Mouse (Mus musculus) cerebellum, adult 2 months (tissue): Measurements from ENCODE around the gene Hist1h2bp. TPM values are rescaled to one million over a fixed set of nuclear protein-coding genes. Genes with fewer than 3 reads are reported as not detected.
"Not testable (repeated sequence)": the region's sequence is repeated elsewhere in the genome, so short reads cannot be mapped to it uniquely, and the experiment has no call there.

Experiments used
- DNase-seq, 2 experiments: peaks; one replicate each; pipeline ENCODE4 v3.0.0; 2021
- H3K27ac ChIP-seq: fragments of 200-500 bp; 2 replicates; pipeline ENCODE4 v1.5.1; 2012; ENCODE audit warnings: low read length, control low read depth, inconsistent platforms; ENCODE audit not compliant: insufficient read depth
- H3K27me3 ChIP-seq: fragments of 200-500 bp; 2 replicates; pipeline ENCODE4 v1.6.1; 2012; ENCODE audit warnings: inconsistent platforms, mild to moderate bottlenecking, low read length, moderate library complexity; ENCODE audit not compliant: control insufficient read depth, insufficient read depth
- H3K4me1 ChIP-seq: fragments of 200-500 bp; 2 replicates; pipeline ENCODE4 v1.6.1; 2011; ENCODE audit warnings: low read length; ENCODE audit not compliant: control insufficient read depth, insufficient read depth
- H3K4me3 ChIP-seq: fragments of 200-500 bp; replicated peaks from 2 replicates; pipeline ENCODE3; 2011; ENCODE audit warnings: mild to moderate bottlenecking, low read depth, low read length, control low read depth; ENCODE audit not compliant: insufficient read depth
- CTCF ChIP-seq: fragments of 200-500 bp; IDR thresholded peaks from 2 replicates; pipeline ENCODE4 v1.5.1; 2011; ENCODE audit warnings: low read depth, mild to moderate bottlenecking, control low read depth, low read length, moderate library complexity, borderline replicate concordance; ENCODE audit not compliant: insufficient read depth
- POLR2A ChIP-seq: fragments of 200-500 bp; IDR thresholded peaks from 2 replicates; pipeline ENCODE4 v1.6.1; 2011; ENCODE audit warnings: low read length, control low read depth, borderline replicate concordance; ENCODE audit not compliant: insufficient read depth
- WGBS: fragments of 180-500 bp; shearing (Covaris S2); methylation state at CpG from one replicate; pipeline ENCODE4 v1.1.7; 2018; 5-methylcytosine and 5-hydroxymethylcytosine counted together
- polyA plus RNA-seq: library from polyadenylated mRNA; depleted of rRNA; stranded (reverse); fragments of >200 nt; gene quantifications from 2 replicates; pipeline ENCODE4 v1.2.3, GENCODE M21; 2012; rRNA removed

The Hist1h2bp gene
- not detected in 2 replicates for polyA plus RNA-seq

DNA sequence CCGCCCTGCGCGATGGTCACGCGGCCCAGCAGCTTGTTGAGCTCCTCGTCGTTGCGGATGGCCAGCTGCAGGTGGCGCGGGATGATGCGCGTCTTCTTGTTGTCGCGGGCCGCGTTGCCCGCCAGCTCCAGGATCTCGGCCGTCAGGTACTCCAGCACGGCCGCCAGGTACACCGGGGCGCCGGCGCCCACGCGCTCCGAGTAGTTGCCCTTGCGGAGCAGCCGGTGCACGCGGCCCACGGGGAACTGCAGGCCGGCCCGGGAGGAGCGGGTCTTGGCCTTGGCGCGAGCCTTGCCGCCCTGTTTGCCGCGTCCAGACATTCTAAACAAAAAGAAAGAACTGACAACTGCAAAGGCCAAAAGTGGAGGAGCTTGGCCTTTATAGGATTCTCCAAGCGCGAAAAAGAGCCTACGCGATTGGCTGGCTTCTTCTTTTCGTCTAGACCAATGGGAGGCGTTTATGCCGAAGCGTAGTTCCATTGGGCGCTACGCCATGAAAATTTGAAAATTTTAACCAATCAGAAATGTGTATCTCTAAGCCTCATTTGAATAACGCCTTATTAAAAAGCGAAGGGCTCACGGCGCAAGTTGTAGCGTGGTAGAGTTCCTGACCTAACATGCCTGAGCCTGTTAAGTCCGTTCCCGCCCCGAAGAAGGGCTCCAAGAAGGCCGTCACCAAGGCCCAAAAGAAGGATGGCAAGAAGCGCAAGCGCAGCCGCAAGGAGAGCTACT lies at the start of gene Hist1h2bp, which contains the start of gene Hist1h2an:
Gene Hist1h2bp (plus strand): TSS at position 563 of the 731 bp plus-strand sequence.
Gene Hist1h2an (minus strand): TSS at position 320 of the 731 bp plus-strand sequence.
- peak within 1 kb of the TSS; percentile 32 for H3K4me3 ChIP-seq
- H3K4me1 ChIP-seq, H3K27ac ChIP-seq, H3K27me3 ChIP-seq: not testable (repeated sequence)
- peak; percentile 91 to 96 for DNase-seq
- under 1% methylated on average over 39 of the region's 63 CpGs for WGBS

DNA sequence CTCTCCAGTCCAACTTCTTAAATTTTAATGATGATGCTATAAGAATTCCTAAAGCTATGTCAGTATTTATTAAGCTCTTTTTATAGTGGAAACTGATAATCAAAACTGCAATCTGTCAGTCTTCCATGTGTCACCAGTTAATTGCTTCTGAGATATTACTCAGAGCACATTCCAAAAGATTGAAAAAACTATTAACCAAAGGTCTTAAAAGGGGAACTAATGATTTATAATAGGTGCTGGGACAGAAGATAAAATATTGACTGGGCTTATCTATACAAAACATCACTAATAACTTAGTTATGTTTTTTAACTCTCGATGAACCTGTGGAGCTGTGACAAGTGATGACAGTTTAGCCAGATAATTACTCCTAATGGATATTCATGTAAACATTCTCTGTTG lies 42.3 kb upstream of the Hist1h2bp start:
- 97% methylated on average over 1 of the region's 1 CpGs for WGBS
- H3K4me1 ChIP-seq = no peaks in the 10 kb centered on the region
- DNase-seq = no peak
- no peak overlapping the region for H3K27ac ChIP-seq
- no peak for TF ChIP-seq CTCF
- TF ChIP-seq POLR2A = no peak
- H3K4me3 ChIP-seq = no peak overlapping the region
- H3K27me3 ChIP-seq = no peaks in the 10 kb centered on the region

DNA sequence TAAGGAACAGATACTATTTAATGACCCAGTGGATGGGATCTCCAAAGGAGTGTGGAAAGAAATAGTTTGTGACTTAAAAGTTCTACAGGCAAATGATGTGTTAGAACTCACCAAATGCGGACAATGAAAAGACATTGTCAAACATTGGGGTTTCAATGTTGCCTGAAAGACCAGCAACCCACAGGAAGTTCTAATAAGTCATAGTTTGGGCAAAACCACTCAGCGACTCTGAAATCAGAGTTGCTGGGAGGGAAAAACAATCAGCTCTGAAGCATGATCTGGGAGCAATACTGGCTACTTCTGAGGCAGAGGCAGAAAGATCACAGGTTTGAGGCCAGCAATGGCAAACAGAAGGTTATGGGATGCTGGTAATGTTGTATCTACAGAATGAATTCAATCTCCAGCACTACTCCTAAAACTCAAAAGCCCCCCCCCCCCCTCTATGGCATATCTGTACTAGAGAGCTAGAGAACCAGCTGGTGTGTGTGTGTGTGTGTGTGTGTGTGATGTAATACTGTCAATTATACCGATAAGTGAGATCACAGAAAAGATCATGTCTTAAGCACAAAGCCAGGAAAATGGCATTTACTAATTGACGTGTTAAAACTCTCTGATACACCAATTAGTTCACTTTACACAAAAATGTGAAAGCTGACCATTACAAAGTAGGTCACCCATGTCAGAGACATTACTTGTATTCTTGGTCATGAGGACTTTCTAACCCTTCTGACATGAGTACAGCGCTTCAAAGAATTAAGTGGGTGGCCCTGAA lies 37.7 kb upstream of the Hist1h2bp start:
- WGBS = 15% methylated on average over 5 of the region's 5 CpGs
- no peaks in the 10 kb centered on the region for H3K27me3 ChIP-seq
- no peaks in the 10 kb centered on the region for H3K4me1 ChIP-seq
- no peak overlapping the region; the same call in 1 of the 2 replicates for H3K27ac ChIP-seq
- DNase-seq = no peak
- H3K4me3 ChIP-seq = peak overlapping the region; percentile 48
- TF ChIP-seq CTCF = no peak
- no peak for TF ChIP-seq POLR2A

DNA sequence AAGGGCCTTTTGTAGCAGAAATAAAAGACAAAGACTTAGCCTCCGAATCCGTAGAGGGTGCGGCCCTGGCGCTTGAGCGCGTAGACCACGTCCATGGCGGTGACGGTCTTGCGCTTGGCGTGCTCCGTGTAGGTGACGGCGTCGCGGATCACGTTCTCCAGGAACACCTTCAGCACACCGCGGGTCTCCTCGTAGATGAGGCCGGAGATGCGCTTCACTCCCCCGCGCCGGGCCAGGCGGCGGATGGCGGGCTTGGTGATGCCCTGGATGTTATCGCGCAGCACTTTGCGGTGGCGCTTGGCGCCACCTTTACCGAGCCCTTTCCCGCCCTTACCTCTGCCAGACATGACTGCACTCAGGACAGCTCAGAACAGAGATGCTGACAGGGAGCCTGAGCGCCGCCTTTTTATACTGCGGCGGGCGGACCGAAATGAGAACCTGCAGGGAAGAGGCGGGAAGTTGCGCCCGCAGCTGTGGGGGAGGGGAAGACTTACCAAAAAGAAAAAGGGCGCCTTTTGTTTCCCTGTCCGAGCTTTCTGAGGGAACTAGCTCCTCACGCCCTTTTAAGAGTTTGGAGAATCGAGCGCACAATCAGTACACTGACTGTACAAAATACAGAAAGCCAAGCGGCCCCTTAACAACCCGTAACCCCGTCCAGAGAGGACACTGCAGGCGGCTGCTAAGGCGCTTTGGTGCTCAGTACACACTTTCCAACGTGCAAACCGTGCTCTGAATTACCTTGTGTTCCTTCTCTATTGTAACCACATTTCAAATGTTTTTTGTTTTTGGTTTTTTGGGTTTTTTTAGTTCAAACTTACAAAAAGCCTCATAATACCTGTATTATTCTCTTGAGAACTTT lies 36.9 kb upstream of the Hist1h2bp start, which contains the start of gene Hist1h4k:
Gene Hist1h4k (minus strand): TSS at position 347 of the 859 bp plus-strand sequence.
- H3K27ac ChIP-seq = peak within 1 kb of the TSS; percentile 41; the same call in 1 of the 2 replicates
- WGBS = under 1% methylated on average over 50 of the region's 56 CpGs
- DNase-seq = peak; percentile 95

DNA sequence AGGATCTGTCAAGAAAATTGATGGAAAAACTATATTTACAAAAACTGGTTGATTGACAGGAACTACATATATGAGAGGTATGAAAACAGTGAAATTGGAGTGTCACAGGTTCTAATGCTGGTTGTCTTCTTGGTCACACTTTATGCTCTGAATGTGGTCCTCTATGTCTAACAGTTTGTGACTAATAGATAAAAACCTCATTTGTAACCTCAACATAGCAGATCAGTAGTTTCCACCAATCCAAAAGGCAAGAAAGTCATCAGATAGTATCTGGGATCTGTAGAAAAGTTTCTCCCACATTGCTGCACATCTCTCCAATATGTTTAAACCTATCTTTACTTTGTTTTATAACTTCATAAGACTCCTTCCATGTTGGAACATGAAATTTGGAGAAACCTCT lies 35.8 kb upstream of the Hist1h2bp start:
- Histone ChIP-seq H3K4me3 (no peak overlapping the region), H3K27ac (no peak overlapping the region), H3K27me3 (no peaks in the 10 kb centered on the region), H3K4me1 (no peaks in the 10 kb centered on the region)
- no peak for DNase-seq
- TF ChIP-seq CTCF (no peak), POLR2A (no peak)

More for the DNA sequence above, 36.9 kb upstream of the Hist1h2bp start, which contains the start of gene Hist1h4k:
- peak within 1 kb of the TSS; percentile 59 for H3K4me3 ChIP-seq
- TF ChIP-seq POLR2A = peak; percentile 89; the same call in 1 of the 2 replicates
- H3K27me3 ChIP-seq, H3K4me1 ChIP-seq: not testable (repeated sequence)

DNA sequence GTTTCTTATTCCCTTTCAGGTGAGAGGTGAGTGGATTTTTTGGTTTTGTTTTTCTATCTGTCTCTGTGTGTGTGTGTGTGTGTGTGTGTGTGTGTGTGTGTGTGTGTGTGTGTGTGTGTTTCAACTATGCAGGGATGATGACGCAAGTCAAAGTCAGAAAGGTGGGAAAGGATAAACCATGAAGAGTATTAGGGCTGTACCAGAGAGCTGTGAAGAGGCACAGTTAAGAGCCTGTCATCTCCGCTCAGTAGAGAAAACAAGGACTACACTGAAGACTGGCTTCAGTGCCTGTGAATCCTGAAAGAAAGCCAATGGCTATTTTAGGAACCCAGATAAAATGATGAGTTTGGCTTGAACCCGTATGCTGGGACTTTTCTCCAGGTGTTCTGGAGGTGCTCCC lies 35.4 kb upstream of the Hist1h2bp start:
- Histone ChIP-seq H3K4me3 (no peak overlapping the region), H3K27ac (no peak overlapping the region), H3K27me3 (no peaks in the 10 kb centered on the region), H3K4me1 (no peaks in the 10 kb centered on the region)
- WGBS = 50% methylated on average over 3 of the region's 3 CpGs
- TF ChIP-seq POLR2A = no peak
- no peak for TF ChIP-seq CTCF
- DNase-seq = no peak

DNA sequence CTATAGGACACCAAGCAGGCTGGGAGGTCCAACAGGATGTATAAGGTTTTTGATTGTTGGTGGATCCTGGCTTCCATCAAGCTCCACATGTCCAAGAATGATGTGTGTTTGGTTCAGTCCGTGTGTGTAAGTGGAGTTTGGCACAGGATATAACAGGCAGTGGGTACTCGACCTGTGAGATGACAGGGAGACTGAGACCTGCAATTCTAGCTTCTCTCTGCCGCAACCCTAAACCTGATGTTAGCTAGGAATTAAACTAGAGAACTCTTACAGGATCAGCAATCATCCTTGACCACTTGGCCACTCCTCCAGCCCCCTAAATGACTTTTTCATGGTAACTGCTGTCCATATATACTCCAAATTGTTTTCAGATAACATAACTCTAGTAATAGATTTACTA lies 34.9 kb upstream of the Hist1h2bp start:
- DNase-seq = no peak
- Histone ChIP-seq H3K27ac (no peak overlapping the region), H3K27me3 (no peaks in the 10 kb centered on the region), H3K4me1 (no peaks in the 10 kb centered on the region), H3K4me3 (no peak overlapping the region)
- 30% methylated on average over 3 of the region's 3 CpGs for WGBS
- TF ChIP-seq CTCF (no peak), POLR2A (no peak)
